Mouse (Mus musculus) liver, adult 2 months (tissue): ENCODE results near the gene Gm3404.

Experiments used
- CTCF ChIP-seq: fragments of 200-500 bp; IDR thresholded peaks from 2 replicates; pipeline ENCODE4 v1.5.1; 2011; ENCODE audit warnings: low read depth, low read length, control low read depth
- POLR2A ChIP-seq: fragments of 200-500 bp; IDR thresholded peaks from 2 replicates; pipeline ENCODE4 v1.6.1; 2011; ENCODE audit warnings: low read length, control low read depth; ENCODE audit not compliant: insufficient read depth; ENCODE audit errors: extremely low read depth

GRCm38 (mm10) chr5:146564259-146564658, 38.7 kb downstream of the Gm3404 start:
- TF ChIP-seq CTCF, result peak; percentile 21; the same call in 1 of the 2 replicates
- TF ChIP-seq POLR2A, result no peak
